Mouse (Mus musculus): Measurements from ENCODE around the gene Glrx2.
A peak's percentile ranks its signal among the peaks of the same experiment; 100 is the strongest.

Glrx2 gene

GRCm38 (mm10) chr1:143745871-143746270 lies 29.7 kb downstream of the Glrx2 start:
- no peak for DNase-seq

GRCm38 (mm10) chr1:143762159-143762558 lies 46.0 kb downstream of the Glrx2 start:
- no peak for DNase-seq

GRCm38 (mm10) chr1:143764443-143764842 lies 48.3 kb downstream of the Glrx2 start:
- DNase-seq: no peak

GRCm38 (mm10) chr1:143765801-143766200 lies 49.7 kb downstream of the Glrx2 start:
- DNase-seq: no peak

- no peak for DNase-seq
Observed at GRCm38 (mm10) chr1:143766238-143766637, 50.1 kb downstream of the Glrx2 start.

GRCm38 (mm10) chr1:143770444-143771109 lies 54.4 kb downstream of the Glrx2 start:
- peak; percentile 9 for DNase-seq

- no peak for DNase-seq
Observed at GRCm38 (mm10) chr1:143773082-143773481, 56.9 kb downstream of the Glrx2 start.

- DNase-seq: no peak
Observed at GRCm38 (mm10) chr1:143773909-143774308, 57.8 kb downstream of the Glrx2 start.

GRCm38 (mm10) chr1:143776446-143777411 lies 60.6 kb downstream of the Glrx2 start, which contains the start of the genes Trove2 and Uchl5:
Trove2 (minus strand) TSS chr1:143777068.
Uchl5 (plus strand) TSS chr1:143777272.
- peak; percentile 99 for DNase-seq

- peak; percentile 48 for DNase-seq
Observed at GRCm38 (mm10) chr1:143777558-143778218, 61.5 kb downstream of the Glrx2 start.

- DNase-seq: peak; percentile 26
Observed at GRCm38 (mm10) chr1:143788584-143789227, 72.6 kb downstream of the Glrx2 start.
